Mouse (Mus musculus) cerebellum, postnatal 4 days (tissue): ENCODE results near the gene Wdr44.
"Not testable (repeated sequence)": the region's sequence is repeated elsewhere in the genome, so short reads cannot be mapped to it uniquely, and the experiment has no call there.

Experiments used
- DNase-seq, 2 experiments: peaks; one replicate each; pipeline ENCODE4 v3.0.0; 2022; ENCODE audit warnings: low spot score in 2 of 2, mixed read lengths in 1 of 2

The Wdr44 gene

GRCm38 (mm10) chrX:23692722-23693442 is at the start of gene Wdr44:
Gene Wdr44, plus strand, starts transcription at chrX:23693051.
- DNase-seq = peak; percentile 65 to 89

- no peak for DNase-seq
These were observed 44.5 kb upstream of the Wdr44 start for GRCm38 (mm10) chrX:23648371-23648770.

- DNase-seq = no peak
These were observed 30.6 kb upstream of the Wdr44 start for GRCm38 (mm10) chrX:23662216-23662615.

GRCm38 (mm10) chrX:23673193-23673592 is 19.7 kb upstream of the Wdr44 start:
- no peak for DNase-seq

GRCm38 (mm10) chrX:23675450-23675849 is 17.4 kb upstream of the Wdr44 start:
- no peak for DNase-seq

DNA sequence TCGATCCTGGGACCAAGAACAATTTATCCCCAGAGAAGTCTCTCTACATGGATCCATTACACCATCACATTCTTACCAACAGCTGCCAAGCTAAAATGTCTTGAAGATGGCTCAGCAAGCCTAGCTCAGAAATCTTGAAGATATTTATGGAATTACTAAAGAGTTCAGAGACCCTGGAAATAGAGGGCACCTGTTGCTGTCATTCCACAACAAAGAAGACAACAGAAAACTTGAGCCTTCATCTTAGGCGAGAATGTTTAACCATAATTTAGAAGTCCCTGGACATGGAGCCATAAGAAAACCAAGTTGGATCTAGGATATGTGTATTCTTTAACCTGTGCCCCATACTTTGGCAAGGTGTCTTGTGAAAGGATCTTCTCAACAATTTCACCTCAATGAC is 16.3 kb upstream of the Wdr44 start:
- DNase-seq = no peak

- no peak for DNase-seq
These were observed 15.3 kb upstream of the Wdr44 start for GRCm38 (mm10) chrX:23677511-23677910.

DNA sequence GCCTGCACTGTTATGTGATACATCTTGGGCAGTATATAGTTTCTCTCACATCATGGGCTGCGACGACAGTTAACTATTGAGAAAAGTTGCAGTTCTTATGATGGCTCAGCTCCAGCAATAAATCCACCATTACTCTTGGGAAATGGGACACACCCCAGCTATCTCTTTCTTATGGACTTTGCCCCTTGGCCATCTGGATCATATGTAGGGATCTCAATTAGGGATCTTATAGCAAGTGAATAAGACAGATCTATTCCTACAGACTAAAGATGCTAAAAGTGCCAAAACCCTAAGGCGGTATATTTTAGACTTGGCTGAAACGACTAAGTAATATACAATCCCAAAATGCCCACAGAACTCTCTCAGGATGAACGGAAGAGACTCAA is 522 bp upstream of the Wdr44 start:
- DNase-seq = no peak

DNA sequence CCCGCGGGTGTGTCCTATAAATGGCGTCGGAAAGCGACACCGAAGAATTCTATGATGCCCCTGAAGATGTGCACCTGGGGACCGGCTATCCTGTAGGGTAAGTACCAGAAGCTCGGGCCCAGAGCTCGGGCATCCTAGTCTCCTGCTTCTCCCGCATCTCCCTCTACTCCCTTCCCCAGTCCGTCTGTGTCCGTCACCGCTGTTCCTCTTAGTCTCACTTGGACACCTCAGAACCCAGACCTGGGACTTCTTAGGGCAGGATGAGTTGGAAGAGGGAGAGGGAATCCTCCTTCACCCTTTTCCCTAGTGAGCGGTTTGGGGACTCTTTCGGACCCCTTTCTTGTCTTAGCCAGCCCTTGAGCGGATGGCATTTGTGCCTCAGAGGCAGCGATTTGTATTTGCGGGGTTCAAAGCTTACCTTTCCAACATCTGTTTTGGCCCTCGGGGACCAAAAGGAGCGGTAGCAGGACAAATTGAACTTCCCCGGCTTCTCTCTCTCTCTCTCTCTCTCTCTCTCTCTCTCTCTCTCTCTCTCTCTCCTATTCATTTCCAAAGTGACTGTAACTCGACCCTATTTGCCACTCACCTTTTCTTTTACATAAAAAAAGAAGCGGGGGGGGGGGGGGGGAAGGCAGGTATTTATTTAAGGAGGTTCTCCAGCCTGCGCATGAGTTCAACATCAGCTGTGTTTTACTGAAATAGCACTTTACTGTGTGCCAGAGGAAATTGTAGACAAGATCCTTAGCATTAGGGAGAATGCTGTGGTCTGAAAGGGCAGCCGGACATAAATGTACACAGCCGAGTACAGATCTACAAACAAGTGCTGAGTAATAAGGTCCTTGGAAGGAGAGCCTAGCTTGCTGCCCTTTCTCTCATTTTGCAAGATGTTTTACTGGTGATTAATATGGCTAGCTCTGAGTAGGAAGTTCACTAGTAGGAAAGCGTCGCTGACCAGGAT is 871 bp downstream of the Wdr44 start:
- DNase-seq = peak in 1 of 2 experiments; percentile 18

- no peak for DNase-seq
These were observed 1.7 kb downstream of the Wdr44 start for GRCm38 (mm10) chrX:23694588-23694987.

- no peak for DNase-seq
These were observed 2.3 kb downstream of the Wdr44 start for GRCm38 (mm10) chrX:23695109-23695508.

GRCm38 (mm10) chrX:23697346-23697745 is 4.5 kb downstream of the Wdr44 start:
- no peak for DNase-seq

- no peak for DNase-seq
These were observed 6.2 kb downstream of the Wdr44 start for GRCm38 (mm10) chrX:23699023-23699422.

- no peak for DNase-seq
These were observed 24.4 kb downstream of the Wdr44 start for GRCm38 (mm10) chrX:23717247-23717646.

DNA sequence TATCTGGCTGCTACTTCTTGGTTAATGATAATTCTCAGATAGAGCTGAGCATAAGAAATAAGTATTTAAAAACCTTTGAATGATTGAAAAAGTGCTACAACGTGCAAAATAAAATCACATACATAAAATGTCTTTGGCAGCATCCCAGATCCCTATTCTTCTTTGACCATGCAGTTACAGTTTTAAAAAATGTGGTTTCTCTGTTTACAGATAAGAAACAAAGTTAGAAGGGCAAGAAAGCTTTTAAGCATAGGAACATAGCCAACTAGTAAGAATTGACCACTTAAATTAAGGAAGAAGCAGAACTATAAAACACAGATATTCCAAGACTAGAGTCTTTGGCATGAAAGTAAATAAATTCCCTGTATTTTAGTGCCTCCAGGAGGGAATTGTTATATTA is 34.6 kb downstream of the Wdr44 start:
- DNase-seq = no peak

DNA sequence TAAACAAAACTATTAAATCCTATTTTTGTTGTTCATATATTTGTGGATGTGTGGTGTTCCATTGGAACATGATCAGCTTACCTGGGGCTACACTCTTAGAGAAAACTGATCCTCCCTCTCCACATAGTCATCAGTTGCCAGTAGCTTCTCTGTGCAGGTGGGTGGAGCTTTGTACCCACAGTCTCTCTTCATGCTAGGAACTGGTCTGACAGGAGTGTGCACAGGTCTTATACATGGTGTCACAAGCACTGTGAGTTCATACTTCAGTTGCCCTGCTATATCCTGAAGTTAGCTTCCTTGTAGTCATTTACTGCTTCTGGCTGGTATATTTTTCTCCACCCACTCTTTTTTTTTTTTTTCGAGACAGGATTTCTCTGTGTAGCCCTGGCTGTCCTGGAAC is 61.8 kb downstream of the Wdr44 start:
- DNase-seq = no peak

- DNase-seq = no peak
These were observed 75.0 kb downstream of the Wdr44 start for GRCm38 (mm10) chrX:23767849-23768248.

GRCm38 (mm10) chrX:23807125-23807524 is 114.3 kb downstream of the Wdr44 start:
- DNase-seq = no peak

DNA sequence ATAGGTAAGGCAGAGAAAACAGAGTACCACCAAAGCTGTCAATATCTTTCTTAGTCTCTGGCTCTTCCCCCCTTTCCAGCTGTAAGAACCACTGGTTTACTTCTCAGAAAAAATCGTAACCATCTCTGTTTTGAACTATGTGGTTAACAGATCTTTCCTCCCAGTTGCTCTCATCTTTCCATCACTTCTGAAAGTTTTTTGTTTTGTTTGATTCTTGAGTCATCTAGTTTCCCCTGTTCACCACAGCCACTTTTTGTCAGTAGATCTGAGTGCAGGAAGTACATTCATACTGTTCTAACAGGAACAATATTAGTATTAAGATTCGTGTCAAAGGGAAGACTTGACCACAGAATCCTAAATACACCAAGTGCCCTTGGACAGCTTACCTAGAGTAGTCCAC is 117.5 kb downstream of the Wdr44 start:
- no peak for DNase-seq

- not testable (repeated sequence) for DNase-seq
These were observed 120.4 kb downstream of the Wdr44 start for GRCm38 (mm10) chrX:23813287-23813686.

- not testable (repeated sequence) for DNase-seq
These were observed 130.0 kb downstream of the Wdr44 start for GRCm38 (mm10) chrX:23822885-23823284.

DNA sequence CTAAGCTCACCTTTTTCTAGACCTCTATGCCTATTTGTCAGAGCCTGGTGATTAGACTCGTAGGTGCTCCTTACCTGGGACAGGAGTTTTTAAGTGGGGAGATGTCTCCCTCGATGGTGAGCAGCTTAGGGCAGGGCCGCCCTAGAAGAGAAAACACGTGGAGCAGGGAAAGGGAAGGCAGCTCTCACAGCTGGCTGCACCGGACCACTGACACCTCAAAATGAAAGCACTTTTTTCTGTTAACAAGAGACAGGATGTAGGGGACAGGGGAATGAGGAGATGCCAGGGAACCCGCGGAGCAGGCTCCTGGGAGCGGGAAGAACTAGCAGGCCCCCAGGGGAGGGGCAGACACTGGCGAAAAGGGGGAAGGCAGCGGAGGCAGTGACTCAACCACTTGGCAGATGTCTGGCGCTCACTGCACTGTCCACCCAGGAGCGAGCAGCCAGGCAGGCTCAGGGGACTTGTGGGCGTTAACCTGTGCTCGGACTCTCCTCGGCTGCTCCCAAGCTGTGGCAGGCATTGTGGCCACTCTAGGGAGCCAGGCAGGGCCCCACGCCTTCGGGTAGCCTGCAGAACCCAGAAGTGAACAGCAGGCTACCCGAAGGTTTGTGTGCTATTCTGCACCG is 130.7 kb downstream of the Wdr44 start:
- DNase-seq = no peak
